In the genomic region with DNA sequence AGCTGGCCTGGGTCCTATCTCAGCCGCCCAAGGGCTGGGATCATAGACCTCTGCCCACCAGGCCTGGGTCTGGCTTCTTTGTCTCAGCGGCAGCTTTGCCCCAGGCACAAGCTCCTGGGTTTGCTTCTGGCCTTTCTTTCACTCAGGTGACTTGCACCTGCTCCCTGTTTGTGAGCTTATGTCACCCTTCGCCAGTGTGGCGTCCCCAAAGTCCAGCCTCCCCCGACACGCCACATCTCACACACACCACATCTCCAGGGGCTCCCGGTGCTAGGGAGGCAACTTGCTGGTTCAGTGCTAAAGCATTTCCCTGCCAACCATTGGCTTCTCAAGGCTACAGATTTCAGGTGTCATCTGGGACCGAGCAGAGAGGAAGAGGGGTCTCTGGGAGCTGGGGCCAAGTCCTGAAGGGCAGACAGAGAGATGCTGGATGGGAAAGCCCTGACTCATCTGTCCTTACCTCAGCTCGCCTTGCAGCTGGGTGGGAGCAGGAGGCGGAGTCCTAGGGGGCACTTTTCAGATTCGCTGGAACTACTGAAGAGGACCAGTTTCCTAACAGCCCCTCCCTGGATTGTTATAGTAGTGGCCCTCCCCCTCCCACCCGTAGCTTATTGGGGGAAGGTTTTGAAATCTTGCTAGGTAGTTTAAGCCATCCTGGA, we compare ENCODE assay signal across 9 mouse cellular contexts. TPM values are rescaled to one million over a fixed set of nuclear protein-coding genes. Genes with fewer than 3 reads are reported as not detected.
A peak's percentile ranks its signal among the peaks of the same experiment; 100 is the strongest.
DNase-seq lines count a peak whose midpoint lies in the region; ATAC-seq lines count a peak whose summit lies in the region.
"Had no signal": no experiment of that assay in that cellular context is flagged by ENCODE, and none has a peak within 500 bp of the region (broad histone marks: within the 10 kb centered on the region; RNA-seq: fewer than 3 reads in every experiment).

No protein-coding gene starts in this region.

- no peak for ATAC-seq in heart, embryonic 12.5 days (ENCODE audit: insufficient number of reproducible peaks, low FRiP score)
- ATAC-seq in hindbrain, embryonic 13.5 days (ENCODE audit: low FRiP score): no peak

- H3K27me3 ChIP-seq in heart, embryonic 12.5 days (replicated peaks): no peaks in the 10 kb centered on the region
- H3K27me3 ChIP-seq in hindbrain, embryonic 13.5 days: no peaks in the 10 kb centered on the region

- H3K9me3 ChIP-seq in heart, embryonic 12.5 days (replicated peaks): no peaks in the 10 kb centered on the region
- no peaks in the 10 kb centered on the region for H3K9me3 ChIP-seq in hindbrain, embryonic 13.5 days

- no peak for DNase-seq in heart, postnatal 4 days
- DNase-seq in thymus, postnatal 4 days: peak; percentile 28
- no peak for DNase-seq in thymus, postnatal 0 days (ENCODE audit: low spot score)
- DNase-seq in left cerebral cortex, postnatal 10 days (ENCODE audit: extremely low spot score in 1 of 2, low spot score in 2 of 2): no peak
- no peak for DNase-seq in left cerebral cortex, adult 9 months (ENCODE audit: low spot score in 2 of 2)
- DNase-seq in left cerebral cortex, postnatal 4 days: no peak

- H3K27ac ChIP-seq in heart, embryonic 12.5 days (ENCODE audit: poor library complexity, severe bottlenecking): peak overlapping the region; percentile 99
- peak overlapping the region; percentile 44 for H3K27ac ChIP-seq in hindbrain, embryonic 13.5 days

- intact Hi-C loops in left cerebral cortex, postnatal 10 days (cut with DNase I): no loop called here
- intact Hi-C loops in left cerebral cortex, postnatal 4 days (cut with DNase I): no loop called here

- H3K9ac ChIP-seq in heart, embryonic 12.5 days: peak overlapping the region; percentile 75; the same call in 1 of the 2 replicates
- peak overlapping the region; percentile 59 for H3K9ac ChIP-seq in hindbrain, embryonic 13.5 days

- peak overlapping the region; percentile 92 for H3K4me2 ChIP-seq in heart, embryonic 12.5 days
- peak overlapping the region; percentile 10 for H3K4me2 ChIP-seq in hindbrain, embryonic 13.5 days

- 53% methylated on average over 12 of the region's 12 CpGs for WGBS in heart, embryonic 12.5 days
- WGBS in hindbrain, embryonic 13.5 days: 53% methylated on average over 12 of the region's 12 CpGs

- H3K36me3 ChIP-seq in heart, embryonic 12.5 days: peaks cover 10% of the 10 kb centered on the region
- H3K36me3 ChIP-seq in hindbrain, embryonic 13.5 days: no peaks in the 10 kb centered on the region

- H3K4me1 ChIP-seq in heart, embryonic 12.5 days (replicated peaks): peaks cover 100% of the 10 kb centered on the region
- peaks cover 95% of the 10 kb centered on the region for H3K4me1 ChIP-seq in hindbrain, embryonic 13.5 days (replicated peaks)

- H3K4me3 ChIP-seq in heart, embryonic 12.5 days: no peak overlapping the region; the same call in 1 of the 2 replicates
- H3K4me3 ChIP-seq in hindbrain, embryonic 13.5 days: no peak overlapping the region

RNA-seq across cellular contexts. Expression of gene Bcl9l, which starts 14.3 kb away (rescaled TPM):
- polyA plus RNA-seq in heart, embryonic 12.5 days (2016; fragmentation: Nextera tagmentation; extraction: Ambion mirVana): 11.3 and 12.3 TPM in 2 replicates
- 10 to 100 TPM; 56.8 to 64.0 TPM for total RNA-seq in heart, postnatal 4 days (2021)
- polyA plus RNA-seq in thymus, postnatal 0 days (2015; fragmentation: Nextera tagmentation; extraction: Ambion mirVana): 3.2 and 4.4 TPM in 2 replicates
- polyA plus RNA-seq in hindbrain, embryonic 13.5 days (2015; fragmentation: Nextera tagmentation; extraction: Ambion mirVana): 8.6 TPM in 2 replicates
- total RNA-seq in left cerebral cortex, postnatal 10 days (2021): 10 to 100 TPM; 85.4 to 98.1 TPM
- total RNA-seq in left cerebral cortex, postnatal 4 days (2021): 100 to 1,000 TPM; 109 to 113 TPM

RNA-seq across cellular contexts. Expression of gene Upk2, which starts 42.2 kb away (rescaled TPM):
- 0.42 TPM in 1 of 2 replicates, not detected in the other for polyA plus RNA-seq in heart, embryonic 12.5 days (2016; fragmentation: Nextera tagmentation; extraction: Ambion mirVana)
- not detected for total RNA-seq in heart, postnatal 4 days (2021)
- polyA plus RNA-seq in thymus, postnatal 0 days (2015; fragmentation: Nextera tagmentation; extraction: Ambion mirVana): 0.69 and 1.5 TPM in 2 replicates
- polyA plus RNA-seq in hindbrain, embryonic 13.5 days (2015; fragmentation: Nextera tagmentation; extraction: Ambion mirVana): not detected in 2 replicates
- total RNA-seq in left cerebral cortex, postnatal 10 days (2021): not detected
- total RNA-seq in left cerebral cortex, postnatal 4 days (2021): not detected
- polyA plus RNA-seq: cortical plate, adult 2 months had no signal

RNA-seq across cellular contexts. Expression of gene Foxr1, which starts 56.0 kb away (rescaled TPM):
- not detected in 2 replicates for polyA plus RNA-seq in heart, embryonic 12.5 days (2016; fragmentation: Nextera tagmentation; extraction: Ambion mirVana)
- total RNA-seq in heart, postnatal 4 days (2021): not detected
- not detected in 2 replicates for polyA plus RNA-seq in thymus, postnatal 0 days (2015; fragmentation: Nextera tagmentation; extraction: Ambion mirVana)
- not detected in 2 replicates for polyA plus RNA-seq in hindbrain, embryonic 13.5 days (2015; fragmentation: Nextera tagmentation; extraction: Ambion mirVana)
- not detected for total RNA-seq in left cerebral cortex, postnatal 10 days (2021)
- total RNA-seq in left cerebral cortex, postnatal 4 days (2021): not detected
